Mouse (Mus musculus) lung, postnatal 0 days (tissue): ENCODE measurements at regions not wholly inside any gene's neighbourhood (a gene's known extent, or its start where the extent isn't known, plus 50 kb on each side); places are given as distances from the start of the nearest gene placed in this dataset.

Experiments used
- CTCF ChIP-seq: IDR thresholded peaks from 2 replicates; pipeline ENCODE4 v1.5.1; 2016; ENCODE audit warnings: antibody characterized with exemption, mild to moderate bottlenecking
- EP300 ChIP-seq: IDR thresholded peaks from 2 replicates; pipeline ENCODE4 v1.6.1; 2016; ENCODE audit warnings: antibody characterized with exemption, mild to moderate bottlenecking, control low read depth

GRCm38 (mm10) chr6:100978113-100978512 lies 144.7 kb downstream of the Ppp4r2 start:
- TF ChIP-seq CTCF = no peak
- no peak for TF ChIP-seq EP300
